Mouse (Mus musculus) mammary gland, adult 2 months (tissue): ENCODE data around the gene Zfyve1. TPM values are rescaled to one million over a fixed set of nuclear protein-coding genes. Genes with fewer than 3 reads are reported as not detected.

Experiments used
- polyA plus RNA-seq: library from polyadenylated mRNA; depleted of rRNA; stranded (reverse); fragments of >200 nt; gene quantifications from 2 replicates; pipeline ENCODE4 v1.2.3, GENCODE M21; 2012; ENCODE audit warnings: low replicate concordance; rRNA removed

Gene Zfyve1
- polyA plus RNA-seq, result 25.4 and 33.6 TPM in 2 replicates

DNA sequence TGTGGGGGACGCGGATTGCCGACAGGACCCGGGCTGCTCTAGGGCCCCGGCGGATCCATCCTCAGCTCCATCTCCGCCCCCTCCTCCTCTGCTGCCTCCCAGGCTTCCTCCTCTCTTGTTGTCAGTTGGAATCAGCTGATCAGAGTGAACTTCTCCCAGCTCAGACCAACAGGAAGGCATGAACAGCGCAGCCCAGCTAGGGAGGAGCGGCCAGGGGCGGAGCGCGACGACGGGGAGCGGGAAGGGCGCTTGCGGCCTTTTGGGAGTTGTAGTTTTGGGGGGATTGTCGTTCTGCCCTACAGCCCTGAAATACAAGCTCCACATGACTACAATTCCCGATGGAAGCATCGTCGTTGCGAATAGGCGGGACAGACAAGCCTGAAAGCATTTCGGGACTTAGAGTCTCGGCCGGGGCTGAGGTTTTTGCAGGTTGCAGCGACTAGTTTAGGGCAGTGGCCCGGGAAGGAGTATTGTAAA lies at the start of gene Zfyve1:
Gene Zfyve1, minus strand, starts transcription at position 198 of the 477 bp plus-strand sequence.

DNA sequence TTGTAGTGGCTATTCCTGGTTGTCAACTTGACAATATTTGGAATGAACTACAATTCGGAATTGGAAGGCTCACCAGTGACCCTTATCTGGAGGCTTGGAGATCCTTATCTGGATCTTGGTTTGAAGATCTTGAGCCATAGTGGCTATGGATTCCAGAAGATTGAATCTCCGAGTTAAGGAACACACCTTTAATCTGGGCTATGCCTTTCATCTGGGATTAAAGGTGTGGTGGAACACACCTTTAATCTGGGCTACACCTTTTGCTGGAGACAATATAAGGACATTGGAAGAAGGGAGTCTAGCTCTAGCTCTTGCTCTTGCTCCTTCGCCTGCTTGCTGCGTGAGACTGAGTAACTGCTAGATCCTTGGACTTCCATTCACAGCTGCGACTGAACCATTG lies 33.9 kb upstream of the Zfyve1 start, which contains the start of gene Rbm25:
Gene Rbm25, plus strand, starts transcription at position 301 of the 400 bp plus-strand sequence.

DNA sequence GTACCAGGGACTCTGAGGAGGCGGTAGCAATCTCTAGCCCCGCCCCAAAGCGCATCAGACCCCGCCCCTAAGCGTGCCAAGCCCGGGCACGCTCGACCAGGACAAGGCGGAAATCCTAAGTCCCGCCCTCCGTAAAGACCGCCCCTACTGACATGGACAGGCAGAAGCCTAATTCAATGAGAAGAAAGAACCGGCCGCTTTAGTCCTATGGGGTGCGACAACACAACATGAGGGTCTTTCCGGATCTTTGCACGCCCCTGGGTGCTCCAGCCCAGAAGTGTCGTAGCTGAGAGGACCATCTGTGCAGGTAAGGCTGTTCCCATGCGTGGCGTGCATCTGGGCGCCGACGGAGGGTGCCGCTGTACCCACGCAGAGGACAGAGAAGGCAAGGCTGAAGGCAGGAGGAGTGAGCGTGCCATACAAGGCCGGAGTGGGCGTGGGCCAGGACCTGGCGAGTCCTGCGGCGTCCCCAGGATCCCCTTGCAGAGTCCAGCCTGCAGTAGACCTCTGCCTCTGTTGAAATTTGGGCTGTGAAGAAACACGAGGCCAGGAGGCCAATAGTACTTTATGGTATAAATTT lies 76.6 kb downstream of the Zfyve1 start, which contains the start of gene Dcaf4:
Gene Dcaf4, plus strand, starts transcription at position 156 of the 580 bp plus-strand sequence.

Other genes starting within 250 kb of the Zfyve1 start
- 1.8 and 4.0 TPM in 2 replicates for gene Dpf3, start 109.5 kb downstream of the Zfyve1 start, polyA plus RNA-seq
- gene Dcaf4, start 76.8 kb downstream of the Zfyve1 start, polyA plus RNA-seq, result 27.4 and 39.4 TPM in 2 replicates
- gene Rbm25, start 34.0 kb upstream of the Zfyve1 start, polyA plus RNA-seq, result 22.9 and 32.0 TPM in 2 replicates
- gene Psen1, start 90.9 kb upstream of the Zfyve1 start, polyA plus RNA-seq, result 15.6 and 26.4 TPM in 2 replicates
- gene Papln, start 166.4 kb upstream of the Zfyve1 start, polyA plus RNA-seq, result 35.9 and 84.8 TPM in 2 replicates